Mouse (Mus musculus) heart, postnatal 0 days (tissue): ENCODE measurements around the gene Ccdc85c.

ENCODE experiments used
- CTCF ChIP-seq: IDR thresholded peaks from 2 replicates; pipeline ENCODE4 v1.5.1; 2016; ENCODE audit warnings: antibody characterized with exemption, control low read depth, low read depth
- EP300 ChIP-seq: IDR thresholded peaks from 2 replicates; pipeline ENCODE4 v1.6.1; 2016; ENCODE audit warnings: antibody characterized with exemption, low read depth

GRCm38 (mm10) chr12:108179246-108179320 lies 96.1 kb downstream of the Ccdc85c start, which contains the start of gene Setd3:
- TF ChIP-seq EP300 (no peak), CTCF (no peak)
